Mouse (Mus musculus): Measurements from ENCODE around the gene Abcf2. TPM values are rescaled to one million over a fixed set of nuclear protein-coding genes. Genes with fewer than 3 reads are reported as not detected.

Gene Abcf2
- total RNA-seq (2014; rRNA removed) (60.6 and 65.6 TPM in 2 replicates), polyA plus RNA-seq (2015; fragmentation: Nextera tagmentation; extraction: Ambion mirVana) (65.4 and 66.5 TPM in 2 replicates)

GRCm38 (mm10) chr5:24577183-24577929 is at the start of gene Abcf2:
Gene Abcf2, minus strand, starts transcription at chr5:24577467.
- H3K27me3 ChIP-seq (ENCODE audit: insufficient read depth, low read length), result no peaks in the 10 kb centered on the region
- H3K36me3 ChIP-seq (ENCODE audit: insufficient read depth, low read length), result peaks cover 20% of the 10 kb centered on the region
- peak; percentile 100 for DNase-seq (ENCODE audit: low spot score)
- no peaks in the 10 kb centered on the region for H3K9me3 ChIP-seq (ENCODE audit: low read length)
- WGBS, result under 1% methylated on average over 47 of the region's 48 CpGs
- peak within 1 kb of the TSS; percentile 76 for H3K27ac ChIP-seq
- peak; percentile 98 for ATAC-seq
- H3K4me3 ChIP-seq (ENCODE audit: low read length), result peak within 1 kb of the TSS; percentile 63
- H3K9ac ChIP-seq (replicated peaks; ENCODE audit: low read length), result peak within 1 kb of the TSS; percentile 75
- peak; percentile 13; the same call in 1 of the 2 replicates for TF ChIP-seq CTCF (IDR thresholded peaks at IDR 0.05; ENCODE audit: low read depth)
- H3K4me1 ChIP-seq (ENCODE audit: insufficient read depth, low read length), result peaks cover 7% of the 10 kb centered on the region
- H3K4me2 ChIP-seq (ENCODE audit: low read depth, low read length), result peak within 1 kb of the TSS; percentile 88

- WGBS, result 33% methylated on average over 4 of the region's 4 CpGs
- H3K27me3 ChIP-seq (ENCODE audit: insufficient read depth, low read length), result no peaks in the 10 kb centered on the region
- H3K36me3 ChIP-seq (ENCODE audit: insufficient read depth, low read length), result no peaks in the 10 kb centered on the region
- no peak for TF ChIP-seq CTCF (IDR thresholded peaks at IDR 0.05; ENCODE audit: low read depth)
- peak overlapping the region; percentile 71; the same call in 1 of the 2 replicates for H3K9ac ChIP-seq (replicated peaks; ENCODE audit: low read length)
- peaks cover 12% of the 10 kb centered on the region for H3K4me1 ChIP-seq (ENCODE audit: insufficient read depth, low read length)
- peak overlapping the region; percentile 63 for H3K4me3 ChIP-seq (ENCODE audit: low read length)
- no peaks in the 10 kb centered on the region for H3K9me3 ChIP-seq (ENCODE audit: low read length)
- DNase-seq (ENCODE audit: low spot score), result no peak
- H3K27ac ChIP-seq, result no peak overlapping the region; the same call in 1 of the 2 replicates
- ATAC-seq, result no peak
- peak overlapping the region; percentile 67 for H3K4me2 ChIP-seq (ENCODE audit: low read depth, low read length)
Measured at GRCm38 (mm10) chr5:24624822-24625120, 47.5 kb upstream of the Abcf2 start.

- DNase-seq (ENCODE audit: low spot score), result peak; percentile 88
- no peaks in the 10 kb centered on the region for H3K27me3 ChIP-seq (ENCODE audit: insufficient read depth, low read length)
- ATAC-seq, result peak; percentile 85
- no peak for TF ChIP-seq CTCF (IDR thresholded peaks at IDR 0.05; ENCODE audit: low read depth)
- peak within 1 kb of the TSS; percentile 63 for H3K4me3 ChIP-seq (ENCODE audit: low read length)
- H3K4me2 ChIP-seq (ENCODE audit: low read depth, low read length), result peak within 1 kb of the TSS; percentile 67
- H3K4me1 ChIP-seq (ENCODE audit: insufficient read depth, low read length), result peaks cover 12% of the 10 kb centered on the region
- no peaks in the 10 kb centered on the region for H3K9me3 ChIP-seq (ENCODE audit: low read length)
- H3K27ac ChIP-seq, result peak within 1 kb of the TSS; percentile 71
- 2% methylated on average over 36 of the region's 37 CpGs for WGBS
- no peaks in the 10 kb centered on the region for H3K36me3 ChIP-seq (ENCODE audit: insufficient read depth, low read length)
- H3K9ac ChIP-seq (replicated peaks; ENCODE audit: low read length), result peak within 1 kb of the TSS; percentile 71
Measured at GRCm38 (mm10) chr5:24623986-24624821, 46.9 kb upstream of the Abcf2 start, which contains the start of gene Smarcd3. Gene Smarcd3, minus strand, starts transcription at chr5:24624411.

GRCm38 (mm10) chr5:24623041-24623985 is 46.0 kb upstream of the Abcf2 start:
- TF ChIP-seq CTCF (IDR thresholded peaks at IDR 0.05; ENCODE audit: low read depth), result no peak
- 33% methylated on average over 8 of the region's 8 CpGs for WGBS
- peaks cover 12% of the 10 kb centered on the region for H3K4me1 ChIP-seq (ENCODE audit: insufficient read depth, low read length)
- H3K27me3 ChIP-seq (ENCODE audit: insufficient read depth, low read length), result no peaks in the 10 kb centered on the region
- H3K36me3 ChIP-seq (ENCODE audit: insufficient read depth, low read length), result no peaks in the 10 kb centered on the region
- no peaks in the 10 kb centered on the region for H3K9me3 ChIP-seq (ENCODE audit: low read length)
- H3K27ac ChIP-seq, result peak overlapping the region; percentile 71
- peak overlapping the region; percentile 71 for H3K9ac ChIP-seq (replicated peaks; ENCODE audit: low read length)
- ATAC-seq (peak; percentile 28; the same call in 1 of the 2 replicates), DNase-seq (ENCODE audit: low spot score) (peak; percentile 31)
- peak overlapping the region; percentile 63 for H3K4me3 ChIP-seq (ENCODE audit: low read length)
- peak overlapping the region; percentile 67 for H3K4me2 ChIP-seq (ENCODE audit: low read depth, low read length)

GRCm38 (mm10) chr5:24622386-24623040 is 45.2 kb upstream of the Abcf2 start:
- Histone ChIP-seq H3K9ac (replicated peaks; ENCODE audit: low read length) (no peak overlapping the region), H3K27ac (no peak overlapping the region), H3K4me3 (ENCODE audit: low read length) (no peak overlapping the region)

More at GRCm38 (mm10) chr5:24622386-24623040, 45.2 kb upstream of the Abcf2 start:
- Histone ChIP-seq H3K4me2 (ENCODE audit: low read depth, low read length) (peak overlapping the region; percentile 67), H3K27me3 (ENCODE audit: insufficient read depth, low read length) (no peaks in the 10 kb centered on the region), H3K36me3 (ENCODE audit: insufficient read depth, low read length) (no peaks in the 10 kb centered on the region), H3K9me3 (ENCODE audit: low read length) (no peaks in the 10 kb centered on the region), H3K4me1 (ENCODE audit: insufficient read depth, low read length) (peaks cover 12% of the 10 kb centered on the region)
- DNase-seq (ENCODE audit: low spot score), result no peak
- no peak for ATAC-seq
- 72% methylated on average over 7 of the region's 7 CpGs for WGBS
- no peak for TF ChIP-seq CTCF (IDR thresholded peaks at IDR 0.05; ENCODE audit: low read depth)

Data from hindbrain, postnatal 0 days (tissue).